Mouse (Mus musculus): Measurements from ENCODE around the gene Pramel4. TPM values are rescaled to one million over a fixed set of nuclear protein-coding genes. Genes with fewer than 3 reads are reported as not detected.
"Not testable (repeated sequence)": the region's sequence is repeated elsewhere in the genome, so short reads cannot be mapped to it uniquely, and the experiment has no call there.

Pramel4 gene
- polyA plus RNA-seq (2014; fragmentation: Nextera tagmentation; extraction: Ambion mirVana) = not detected in 2 replicates

DNA sequence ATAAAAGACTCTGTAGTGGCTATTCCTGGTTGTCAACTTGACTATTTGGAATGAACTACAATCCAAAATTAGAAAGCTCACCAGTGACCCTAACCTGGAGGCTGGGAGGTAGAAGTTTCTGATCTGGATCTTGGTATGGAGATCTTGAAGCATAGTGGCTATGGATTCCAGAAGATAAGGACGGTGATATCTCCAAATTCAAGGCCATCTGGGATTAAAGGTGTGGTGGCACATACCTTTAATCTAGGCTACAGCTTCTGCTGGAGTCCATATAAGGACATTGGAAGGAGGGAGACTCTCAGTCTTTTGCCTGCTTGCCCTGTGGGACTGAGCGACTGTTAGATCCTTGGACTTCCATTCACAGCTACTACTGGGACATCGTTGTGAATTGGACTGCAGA, at the start of gene Pramel4:
Gene Pramel4 (plus strand): TSS at position 301 of the 400 bp plus-strand sequence.
- H3K27me3 ChIP-seq (ENCODE audit: control insufficient read depth, insufficient read depth, low read length); H3K27ac ChIP-seq (ENCODE audit: low read depth, low read length); H3K9ac ChIP-seq (ENCODE audit: low read length); H3K4me1 ChIP-seq (ENCODE audit: control insufficient read depth, insufficient read depth, low read length); DNase-seq (ENCODE audit: low spot score, missing footprints); H3K4me2 ChIP-seq; H3K9me3 ChIP-seq (ENCODE audit: control insufficient read depth, low read length); ATAC-seq (ENCODE audit: low FRiP score); H3K36me3 ChIP-seq (ENCODE audit: control insufficient read depth, insufficient read depth, low read length); H3K4me3 ChIP-seq (ENCODE audit: low read depth, low read length): not testable (repeated sequence)
- WGBS = 96% methylated on average over 3 of the region's 3 CpGs

DNA sequence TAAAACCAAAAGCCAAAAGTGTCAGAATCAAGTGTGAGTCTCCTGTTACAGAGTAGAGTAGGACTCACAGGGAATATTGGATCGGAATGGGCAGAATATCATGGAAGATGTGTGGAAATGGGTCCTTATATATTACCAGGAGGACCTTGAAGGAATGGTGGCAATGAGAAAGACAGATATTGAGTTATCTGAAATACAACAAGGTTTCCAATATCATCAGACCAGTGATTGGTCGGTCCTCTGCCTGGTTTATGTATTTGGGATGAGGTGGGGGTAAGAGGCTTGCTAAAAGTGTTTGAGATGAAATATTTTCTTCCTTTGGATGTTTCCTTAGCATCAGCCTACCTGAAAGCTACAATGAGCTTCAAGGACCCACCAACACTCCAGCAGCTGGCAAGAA, 47.2 kb downstream of the Pramel4 start, which contains the start of gene Gm13102:
Gene Gm13102 (plus strand): TSS at position 301 of the 400 bp plus-strand sequence.
- whole genome bisulfite sequencing = no CpG with 5 or more reads among the region's 2 CpGs
- not testable (repeated sequence) for H3K9me3 ChIP-seq (ENCODE audit: control insufficient read depth, low read length); H3K4me1 ChIP-seq (ENCODE audit: control insufficient read depth, insufficient read depth, low read length); H3K36me3 ChIP-seq (ENCODE audit: control insufficient read depth, insufficient read depth, low read length); ATAC-seq (ENCODE audit: low FRiP score); DNase-seq (ENCODE audit: low spot score, missing footprints); H3K9ac ChIP-seq (ENCODE audit: low read length); H3K4me3 ChIP-seq (ENCODE audit: low read depth, low read length); H3K27ac ChIP-seq (ENCODE audit: low read depth, low read length); H3K27me3 ChIP-seq (ENCODE audit: control insufficient read depth, insufficient read depth, low read length); H3K4me2 ChIP-seq

Other genes with a start within 250 kb of the Pramel4 start
- not detected in 2 replicates for gene Gm13084, start 243.0 kb upstream of the Pramel4 start, polyA plus RNA-seq (2014; fragmentation: Nextera tagmentation; extraction: Ambion mirVana)
- gene Gm13103, start 212.6 kb upstream of the Pramel4 start, polyA plus RNA-seq (2014; fragmentation: Nextera tagmentation; extraction: Ambion mirVana) = not detected in 2 replicates
- gene Pramef6, start 158.7 kb upstream of the Pramel4 start, polyA plus RNA-seq (2014; fragmentation: Nextera tagmentation; extraction: Ambion mirVana) = not detected in 2 replicates
- gene Pramef25, start 108.1 kb upstream of the Pramel4 start, polyA plus RNA-seq (2014; fragmentation: Nextera tagmentation; extraction: Ambion mirVana) = not detected in 2 replicates
- gene Gm13101, start 92.2 kb upstream of the Pramel4 start, polyA plus RNA-seq (2014; fragmentation: Nextera tagmentation; extraction: Ambion mirVana) = not detected in 2 replicates
- gene Pramef17, start 64.8 kb upstream of the Pramel4 start, polyA plus RNA-seq (2014; fragmentation: Nextera tagmentation; extraction: Ambion mirVana) = not detected in 2 replicates
- not detected in 2 replicates for gene Gm13102, start 47.3 kb downstream of the Pramel4 start, polyA plus RNA-seq (2014; fragmentation: Nextera tagmentation; extraction: Ambion mirVana)
- not detected in 2 replicates for gene Oog3, start 103.5 kb downstream of the Pramel4 start, polyA plus RNA-seq (2014; fragmentation: Nextera tagmentation; extraction: Ambion mirVana)
- gene Oog2, start 131.6 kb downstream of the Pramel4 start, polyA plus RNA-seq (2014; fragmentation: Nextera tagmentation; extraction: Ambion mirVana) = not detected in 2 replicates
- not detected in 2 replicates for gene C87977, start 154.2 kb downstream of the Pramel4 start, polyA plus RNA-seq (2014; fragmentation: Nextera tagmentation; extraction: Ambion mirVana)
- not detected in 2 replicates for gene Pramel5, start 221.4 kb downstream of the Pramel4 start, polyA plus RNA-seq (2014; fragmentation: Nextera tagmentation; extraction: Ambion mirVana)

All from midbrain, embryonic 11.5 days (tissue).